Mouse (Mus musculus): Measurements from ENCODE around the gene Chrna4. TPM values are rescaled to one million over a fixed set of nuclear protein-coding genes. Genes with fewer than 3 reads are reported as not detected.

Chrna4 gene
- polyA plus RNA-seq, 1 experiment, result not detected

GRCm38 (mm10) chr2:181007054-181007453 is 36.3 kb downstream of the Chrna4 start:
- Histone ChIP-seq H3K9me3 (no peaks in the 10 kb centered on the region), H3K4me3 (replicated peaks) (no peak overlapping the region), H3K27me3 (replicated peaks) (peaks cover 61% of the 10 kb centered on the region), H3K36me3 (replicated peaks; ENCODE audit: low read length) (peaks cover 5% of the 10 kb centered on the region), H3K4me1 (0 out of 2 replicates have a peak, but pooled peaks cover 5% of the 10 kb centered on the region)
- TF ChIP-seq GATA1 (IDR thresholded peaks at IDR 0.05; ENCODE audit: borderline replicate concordance, low read length), result no peak
- no peak for TF ChIP-seq FLI1 (IDR thresholded peaks at IDR 0.05; ENCODE audit: low read length)

GRCm38 (mm10) chr2:180996905-180997304 is 46.4 kb downstream of the Chrna4 start:
- no peaks in the 10 kb centered on the region for H3K9me3 ChIP-seq
- H3K4me1 ChIP-seq, result no peaks in the 10 kb centered on the region
- peaks cover 4% of the 10 kb centered on the region for H3K36me3 ChIP-seq (replicated peaks; ENCODE audit: low read length)
- H3K27me3 ChIP-seq (replicated peaks), result peaks cover 48% of the 10 kb centered on the region
- H3K4me3 ChIP-seq (replicated peaks), result no peak overlapping the region
- TF ChIP-seq FLI1 (IDR thresholded peaks at IDR 0.05; ENCODE audit: low read length) (no peak), GATA1 (IDR thresholded peaks at IDR 0.05; ENCODE audit: borderline replicate concordance, low read length) (no peak)

- TF ChIP-seq FLI1 (IDR thresholded peaks at IDR 0.05; ENCODE audit: low read length) (no peak), GATA1 (IDR thresholded peaks at IDR 0.05; ENCODE audit: borderline replicate concordance, low read length) (no peak)
- Histone ChIP-seq H3K4me3 (replicated peaks) (no peak overlapping the region), H3K9me3 (no peaks in the 10 kb centered on the region), H3K36me3 (replicated peaks; ENCODE audit: low read length) (peaks cover 4% of the 10 kb centered on the region), H3K27me3 (replicated peaks) (peaks cover 44% of the 10 kb centered on the region), H3K4me1 (no peaks in the 10 kb centered on the region)
These were observed 46.9 kb downstream of the Chrna4 start for GRCm38 (mm10) chr2:180996436-180996835.

- peaks cover 39% of the 10 kb centered on the region for H3K27me3 ChIP-seq (replicated peaks)
- no peak overlapping the region for H3K4me3 ChIP-seq (replicated peaks)
- no peaks in the 10 kb centered on the region for H3K9me3 ChIP-seq
- TF ChIP-seq GATA1 (IDR thresholded peaks at IDR 0.05; ENCODE audit: borderline replicate concordance, low read length) (no peak), FLI1 (IDR thresholded peaks at IDR 0.05; ENCODE audit: low read length) (no peak)
- no peaks in the 10 kb centered on the region for H3K4me1 ChIP-seq
- H3K36me3 ChIP-seq (replicated peaks; ENCODE audit: low read length), result peaks cover 4% of the 10 kb centered on the region
These were observed 47.9 kb downstream of the Chrna4 start for GRCm38 (mm10) chr2:180995457-180995856.

GRCm38 (mm10) chr2:180994360-180994759 is 49.0 kb downstream of the Chrna4 start:
- peaks cover 4% of the 10 kb centered on the region for H3K36me3 ChIP-seq (replicated peaks; ENCODE audit: low read length)
- peaks cover 29% of the 10 kb centered on the region for H3K27me3 ChIP-seq (replicated peaks)
- H3K4me3 ChIP-seq (replicated peaks), result no peak overlapping the region
- H3K4me1 ChIP-seq, result no peaks in the 10 kb centered on the region
- TF ChIP-seq GATA1 (IDR thresholded peaks at IDR 0.05; ENCODE audit: borderline replicate concordance, low read length), result no peak
- no peak for TF ChIP-seq FLI1 (IDR thresholded peaks at IDR 0.05; ENCODE audit: low read length)
- H3K9me3 ChIP-seq, result no peaks in the 10 kb centered on the region

GRCm38 (mm10) chr2:180990347-180990746 is 53.0 kb downstream of the Chrna4 start:
- no peak for TF ChIP-seq GATA1 (IDR thresholded peaks at IDR 0.05; ENCODE audit: borderline replicate concordance, low read length)
- TF ChIP-seq FLI1 (IDR thresholded peaks at IDR 0.05; ENCODE audit: low read length), result no peak
- peaks cover 9% of the 10 kb centered on the region for H3K36me3 ChIP-seq (replicated peaks; ENCODE audit: low read length)
- no peaks in the 10 kb centered on the region for H3K9me3 ChIP-seq
- H3K4me3 ChIP-seq (replicated peaks), result no peak overlapping the region
- H3K4me1 ChIP-seq, result no peaks in the 10 kb centered on the region
- H3K27me3 ChIP-seq (replicated peaks), result peaks cover 5% of the 10 kb centered on the region

- no peak for TF ChIP-seq FLI1 (IDR thresholded peaks at IDR 0.05; ENCODE audit: low read length)
- TF ChIP-seq GATA1 (IDR thresholded peaks at IDR 0.05; ENCODE audit: borderline replicate concordance, low read length), result no peak
- Histone ChIP-seq H3K9me3 (no peaks in the 10 kb centered on the region), H3K27me3 (replicated peaks) (no peaks in the 10 kb centered on the region), H3K4me1 (peaks cover 4% of the 10 kb centered on the region), H3K36me3 (replicated peaks; ENCODE audit: low read length) (peaks cover 22% of the 10 kb centered on the region), H3K4me3 (replicated peaks) (no peak overlapping the region)
These were observed 54.4 kb downstream of the Chrna4 start for GRCm38 (mm10) chr2:180988948-180989347.

GRCm38 (mm10) chr2:180988347-180988913 is 54.9 kb downstream of the Chrna4 start:
- Histone ChIP-seq H3K4me1 (peaks cover 9% of the 10 kb centered on the region), H3K27me3 (replicated peaks) (no peaks in the 10 kb centered on the region), H3K4me3 (replicated peaks) (no peak overlapping the region), H3K9me3 (no peaks in the 10 kb centered on the region), H3K36me3 (replicated peaks; ENCODE audit: low read length) (peaks cover 27% of the 10 kb centered on the region)
- TF ChIP-seq GATA1 (IDR thresholded peaks at IDR 0.05; ENCODE audit: borderline replicate concordance, low read length) (no peak), FLI1 (IDR thresholded peaks at IDR 0.05; ENCODE audit: low read length) (no peak)

- TF ChIP-seq GATA1 (IDR thresholded peaks at IDR 0.05; ENCODE audit: borderline replicate concordance, low read length) (no peak), FLI1 (IDR thresholded peaks at IDR 0.05; ENCODE audit: low read length) (no peak)
- H3K4me1 ChIP-seq, result peaks cover 18% of the 10 kb centered on the region
- peaks cover 34% of the 10 kb centered on the region for H3K36me3 ChIP-seq (replicated peaks; ENCODE audit: low read length)
- no peaks in the 10 kb centered on the region for H3K9me3 ChIP-seq
- H3K4me3 ChIP-seq (replicated peaks), result no peak overlapping the region
- no peaks in the 10 kb centered on the region for H3K27me3 ChIP-seq (replicated peaks)
These were observed 55.8 kb downstream of the Chrna4 start for GRCm38 (mm10) chr2:180987432-180988030.

- no peak for TF ChIP-seq FLI1 (IDR thresholded peaks at IDR 0.05; ENCODE audit: low read length)
- TF ChIP-seq GATA1 (IDR thresholded peaks at IDR 0.05; ENCODE audit: borderline replicate concordance, low read length), result no peak
- Histone ChIP-seq H3K9me3 (no peaks in the 10 kb centered on the region), H3K4me1 (peaks cover 23% of the 10 kb centered on the region), H3K27me3 (replicated peaks) (no peaks in the 10 kb centered on the region), H3K36me3 (replicated peaks; ENCODE audit: low read length) (peaks cover 37% of the 10 kb centered on the region), H3K4me3 (replicated peaks) (no peak overlapping the region)
These were observed 56.3 kb downstream of the Chrna4 start for GRCm38 (mm10) chr2:180987001-180987400.
